Comparison of ENCODE assay signal across 16 mouse cellular contexts in the genomic region with DNA sequence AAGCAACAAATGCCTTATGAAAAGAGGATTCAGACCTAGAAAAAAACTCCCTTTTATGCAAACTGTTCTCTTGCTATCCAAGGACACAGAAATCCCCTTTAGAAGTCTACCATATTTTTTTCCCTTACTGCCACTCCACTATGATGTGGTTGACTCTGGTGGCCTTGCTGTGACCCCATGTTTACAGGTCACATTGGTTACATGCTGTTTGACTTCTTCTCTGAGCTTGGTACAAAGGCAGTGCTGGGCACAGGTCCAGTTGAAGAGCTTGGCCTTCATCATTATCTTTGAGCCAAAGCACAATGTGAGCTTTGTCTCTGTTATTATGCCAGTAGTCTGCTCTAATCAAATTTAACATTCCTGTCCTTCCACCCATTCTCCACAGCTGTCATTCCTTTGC. TPM values are rescaled to one million over a fixed set of nuclear protein-coding genes. Genes with fewer than 3 reads are reported as not detected.
DNase-seq lines count a peak whose midpoint lies in the region; ATAC-seq and TF ChIP-seq lines count a peak whose summit lies in the region.
"Had no signal": no experiment of that assay in that cellular context is flagged by ENCODE, and none has a peak within 500 bp of the region (broad histone marks: within the 10 kb centered on the region; RNA-seq: fewer than 3 reads in every experiment).

No protein-coding gene starts in this region.

- H3K4me3 ChIP-seq in forebrain, postnatal 0 days (ENCODE audit: low read depth, low read length), result no peak overlapping the region
- H3K4me3 ChIP-seq in forebrain, embryonic 16.5 days (replicated peaks; ENCODE audit: low read length), result no peak overlapping the region
- H3K4me3 ChIP-seq in liver, embryonic 13.5 days (replicated peaks), result no peak overlapping the region
- H3K4me3 ChIP-seq: forebrain, embryonic 12.5 days; gastrocnemius, adult 2 months; midbrain, embryonic 12.5 days had no signal

- peak; percentile 22 for DNase-seq in forebrain, postnatal 0 days
- DNase-seq in retina, postnatal 1 day, result peak; percentile 74
- no peak for DNase-seq in retina, embryonic 14.5 days (ENCODE audit: low spot score)
- no peak for DNase-seq in liver, embryonic 13.5 days
- DNase-seq in embryo, embryonic 11 days, result no peak
- DNase-seq in lung, postnatal 10 days, result no peak
- DNase-seq: gastrocnemius, adult 2 months; kidney, postnatal 10 days; layer of hippocampus, adult 9-11 months; lung, adult 18-20 months; lung, postnatal 4 days had no signal

- TF ChIP-seq CTCF in forebrain, postnatal 0 days (IDR thresholded peaks at IDR 0.05; ENCODE audit: low read depth), result no peak

- no peak for ATAC-seq in forebrain, postnatal 0 days
- ATAC-seq in forebrain, embryonic 16.5 days, result no peak
- 0 out of 2 replicates have a peak, but pooled peaks have one; percentile 58 for ATAC-seq in liver, embryonic 13.5 days (ENCODE audit: low read depth)
- ATAC-seq: intestine, postnatal 0 days had no signal

- H3K4me2 ChIP-seq in forebrain, postnatal 0 days (ENCODE audit: low read depth), result no peak overlapping the region
- H3K4me2 ChIP-seq in forebrain, embryonic 16.5 days (ENCODE audit: low read length), result no peak overlapping the region
- no peak overlapping the region for H3K4me2 ChIP-seq in liver, embryonic 13.5 days
- H3K4me2 ChIP-seq: forebrain, embryonic 12.5 days; hindbrain, embryonic 14.5 days; midbrain, embryonic 12.5 days had no signal

- H3K27me3 ChIP-seq in forebrain, postnatal 0 days (ENCODE audit: insufficient read depth, low read length), result no peaks in the 10 kb centered on the region
- no peaks in the 10 kb centered on the region for H3K27me3 ChIP-seq in forebrain, embryonic 16.5 days (replicated peaks; ENCODE audit: control insufficient read depth, insufficient read depth, low read length)
- no peaks in the 10 kb centered on the region for H3K27me3 ChIP-seq in liver, embryonic 13.5 days
- H3K27me3 ChIP-seq: forebrain, embryonic 12.5 days; midbrain, embryonic 12.5 days had no signal

- H3K9ac ChIP-seq in forebrain, postnatal 0 days, result no peak overlapping the region
- no peak overlapping the region for H3K9ac ChIP-seq in forebrain, embryonic 16.5 days (replicated peaks; ENCODE audit: low read depth, low read length)
- H3K9ac ChIP-seq in liver, embryonic 13.5 days, result no peak overlapping the region
- H3K9ac ChIP-seq: forebrain, embryonic 12.5 days; hindbrain, embryonic 14.5 days; midbrain, embryonic 12.5 days had no signal

- H3K27ac ChIP-seq in forebrain, postnatal 0 days (ENCODE audit: low read depth, low read length), result no peak overlapping the region
- H3K27ac ChIP-seq in forebrain, embryonic 16.5 days (ENCODE audit: low read length), result no peak overlapping the region
- H3K27ac ChIP-seq in liver, embryonic 13.5 days, result no peak overlapping the region
- H3K27ac ChIP-seq: forebrain, embryonic 12.5 days; gastrocnemius, adult 2 months; hindbrain, embryonic 14.5 days; midbrain, embryonic 12.5 days had no signal

- no peaks in the 10 kb centered on the region for H3K36me3 ChIP-seq in forebrain, postnatal 0 days (ENCODE audit: insufficient read depth)
- no peaks in the 10 kb centered on the region for H3K36me3 ChIP-seq in forebrain, embryonic 16.5 days (ENCODE audit: control insufficient read depth, insufficient read depth)
- no peaks in the 10 kb centered on the region for H3K36me3 ChIP-seq in liver, embryonic 13.5 days
- H3K36me3 ChIP-seq: forebrain, embryonic 12.5 days; midbrain, embryonic 12.5 days had no signal

- H3K4me1 ChIP-seq in forebrain, postnatal 0 days (ENCODE audit: insufficient read depth), result no peaks in the 10 kb centered on the region
- H3K4me1 ChIP-seq in forebrain, embryonic 16.5 days (replicated peaks; ENCODE audit: control insufficient read depth, insufficient read depth, low read length), result no peaks in the 10 kb centered on the region
- H3K4me1 ChIP-seq in liver, embryonic 13.5 days (replicated peaks), result no peaks in the 10 kb centered on the region

- H3K9me3 ChIP-seq in forebrain, postnatal 0 days (ENCODE audit: low read length), result no peaks in the 10 kb centered on the region
- H3K9me3 ChIP-seq in forebrain, embryonic 16.5 days (ENCODE audit: control insufficient read depth, low read length), result no peaks in the 10 kb centered on the region
- H3K9me3 ChIP-seq in liver, embryonic 13.5 days (replicated peaks), result no peaks in the 10 kb centered on the region
- H3K9me3 ChIP-seq: forebrain, embryonic 12.5 days had no signal

RNA-seq across cellular contexts. Expression of a gene that starts 39.2 kb away (rescaled TPM):
- total RNA-seq in forebrain, postnatal 0 days (2014; rRNA removed), result 81.0 and 82.6 TPM in 2 replicates
- 20.1 and 26.0 TPM in 2 replicates for polyA plus RNA-seq in forebrain, postnatal 0 days (2015; fragmentation: Nextera tagmentation; extraction: Ambion mirVana)
- polyA plus RNA-seq in forebrain, embryonic 16.5 days (2015; fragmentation: Nextera tagmentation; extraction: Ambion mirVana), result 36.7 and 41.3 TPM in 2 replicates
- 7.5 and 10.1 TPM in 2 replicates for polyA plus RNA-seq in liver, embryonic 13.5 days (2015; fragmentation: Nextera tagmentation; extraction: Ambion mirVana)

Comparison
In these comparisons a context has a peak if more than half of its experiments do, and no peak if none do; other contexts are left out.
1. DNase-seq: peak in forebrain, postnatal 0 days (single experiment) and retina, postnatal 1 day (single experiment); none in retina, embryonic 14.5 days (single experiment), liver, embryonic 13.5 days (single experiment), embryo, embryonic 11 days (single experiment) and lung, postnatal 10 days (single experiment).